Mouse (Mus musculus): ENCODE measurements at regions not wholly inside any gene's neighbourhood (a gene's known extent, or its start where the extent isn't known, plus 50 kb on each side); places are given as distances from the start of the nearest gene placed in this dataset.
"Not testable (repeated sequence)": the region's sequence is repeated elsewhere in the genome, so short reads cannot be mapped to it uniquely, and the experiment has no call there.

- DNase-seq: peak; percentile 64 to 73
Measured at GRCm38 (mm10) chr12:109749711-109750243, 149.6 kb upstream of the Rtl1 start.

GRCm38 (mm10) chr12:109754986-109755385, 154.9 kb upstream of the Rtl1 start:
- no peak for DNase-seq

GRCm38 (mm10) chr12:109764293-109764692, 164.2 kb upstream of the Rtl1 start:
- no peak for DNase-seq

- not testable (repeated sequence) for DNase-seq
Measured at GRCm38 (mm10) chr12:109766602-109767001, 166.5 kb upstream of the Rtl1 start.

GRCm38 (mm10) chr12:109772543-109772942, 172.4 kb upstream of the Rtl1 start:
- peak in 1 of 2 experiments; percentile 17 for DNase-seq

- no peak for DNase-seq
Measured at GRCm38 (mm10) chr12:109773909-109774313, 173.8 kb upstream of the Rtl1 start.

- DNase-seq: no peak
Measured at GRCm38 (mm10) chr12:109798846-109799245, 198.7 kb upstream of the Rtl1 start.

- no peak for DNase-seq
Measured at GRCm38 (mm10) chr12:109799395-109799794, 199.3 kb upstream of the Rtl1 start.

- peak; percentile 67 to 73 for DNase-seq
Measured at GRCm38 (mm10) chr12:109827241-109827915, 227.2 kb upstream of the Rtl1 start.

GRCm38 (mm10) chr12:109830303-109831020, 230.3 kb upstream of the Rtl1 start:
- peak; percentile 45 to 65 for DNase-seq

- no peak for DNase-seq
Measured at GRCm38 (mm10) chr12:109832964-109833363, 232.8 kb upstream of the Rtl1 start.

GRCm38 (mm10) chr12:109836521-109836920, 236.4 kb upstream of the Rtl1 start:
- no peak for DNase-seq

GRCm38 (mm10) chr12:109839126-109839587, 239.0 kb upstream of the Rtl1 start:
- peak; percentile 45 to 73 for DNase-seq

- no peak for DNase-seq
Measured at GRCm38 (mm10) chr12:109839946-109840524, 239.9 kb upstream of the Rtl1 start.

- DNase-seq: no peak
Measured at GRCm38 (mm10) chr12:109844723-109845601, 244.8 kb upstream of the Rtl1 start.

GRCm38 (mm10) chr12:109845602-109845906, 245.4 kb upstream of the Rtl1 start:
- DNase-seq: peak in 1 of 2 experiments; percentile 13

GRCm38 (mm10) chr12:109856336-109856735, 256.2 kb upstream of the Rtl1 start:
- DNase-seq: peak; percentile 24 to 37

- no peak for DNase-seq
Measured at GRCm38 (mm10) chr12:109857705-109858104, 257.6 kb upstream of the Rtl1 start.

GRCm38 (mm10) chr12:109864826-109865225, 264.7 kb upstream of the Rtl1 start:
- DNase-seq: no peak

GRCm38 (mm10) chr12:109871021-109871420, 270.9 kb upstream of the Rtl1 start:
- DNase-seq: peak; percentile 38 to 53

GRCm38 (mm10) chr12:109874466-109874865, 274.3 kb upstream of the Rtl1 start:
- DNase-seq: no peak

GRCm38 (mm10) chr12:109881108-109881507, 281.0 kb upstream of the Rtl1 start:
- no peak for DNase-seq

- no peak for DNase-seq
Measured at GRCm38 (mm10) chr12:109891206-109891605, 291.1 kb upstream of the Rtl1 start.
